Mouse (Mus musculus) CH12.LX (cell line): Measurements from ENCODE around the gene Zmat5. TPM values are rescaled to one million over a fixed set of nuclear protein-coding genes. Genes with fewer than 3 reads are reported as not detected.
A peak's percentile ranks its signal among the peaks of the same experiment; 100 is the strongest.

ENCODE experiments used
- DNase-seq: peaks from one replicate; pipeline ENCODE4 v3.0.0-alpha.2; 2013; ENCODE audit errors: extremely low read depth
- H3K27ac ChIP-seq: 2 replicates; pipeline ENCODE4 v1.5.1; 2012; ENCODE audit warnings: low read depth, mild to moderate bottlenecking, control low read depth, moderate library complexity; ENCODE audit not compliant: insufficient read depth
- H3K27me3 ChIP-seq: replicated peaks from 2 replicates; pipeline ENCODE3; 2012; ENCODE audit warnings: inconsistent platforms
- H3K36me3 ChIP-seq, 2 experiments: replicated peaks in 1 of 2; 2 replicates each; pipeline versions ENCODE3 to v1.6.1; 2012; ENCODE audit warnings: inconsistent platforms in 1 of 2, low read length in 1 of 2, mild to moderate bottlenecking in 1 of 2, mixed read lengths in 1 of 2, moderate library complexity in 1 of 2; ENCODE audit not compliant: control insufficient read depth in 1 of 2, insufficient read depth in 1 of 2
- H3K4me1 ChIP-seq, 2 experiments: 2 replicates each; pipeline ENCODE4 v1.6.1; 2012; ENCODE audit warnings: inconsistent platforms in 1 of 2, moderate library complexity in 1 of 2; ENCODE audit not compliant: insufficient read depth in 2 of 2, control insufficient read depth in 1 of 2
- H3K4me2 ChIP-seq: 2 replicates; pipeline ENCODE4 v1.6.1; 2012; ENCODE audit warnings: low read depth, mild to moderate bottlenecking, control low read depth; ENCODE audit not compliant: poor library complexity, insufficient read depth, severe bottlenecking
- H3K4me3 ChIP-seq, 3 experiments: fragments of 150-350 bp in 1 of 3; sonication (generic) in 1 of 3; replicated peaks in 1 of 3; 2 replicates each; pipeline versions ENCODE3 to v1.5.1; 2011 to 2012; ENCODE audit warnings: low read depth in 2 of 3, low read length in 2 of 3, mild to moderate bottlenecking in 2 of 3, moderate library complexity in 2 of 3, control low read depth in 1 of 3, improper control_type of control experiment in 1 of 3, inconsistent platforms in 1 of 3, mixed read lengths in 1 of 3; ENCODE audit not compliant: poor library complexity in 1 of 3
- H3K79me2 ChIP-seq: replicated peaks from 2 replicates; pipeline ENCODE4 v1.6.1; 2012; ENCODE audit warnings: mild to moderate bottlenecking, moderate library complexity; ENCODE audit not compliant: control insufficient read depth, poor library complexity, insufficient read depth, severe bottlenecking; ENCODE audit errors: extremely low read depth
- H3K9ac ChIP-seq: 2 replicates; pipeline ENCODE4 v1.6.1; 2012; ENCODE audit warnings: low read depth, mild to moderate bottlenecking, control low read depth, moderate library complexity; ENCODE audit not compliant: insufficient read depth
- H3K9me3 ChIP-seq: replicated peaks from 2 replicates; pipeline ENCODE3; 2012; ENCODE audit warnings: low read length, inconsistent platforms, mixed read lengths
- CHD2 ChIP-seq: IDR thresholded peaks from 2 replicates; pipeline ENCODE4 v1.6.1; 2011; ENCODE audit warnings: low read length, improper control_type of control experiment
- E2F4 ChIP-seq: IDR thresholded peaks from 2 replicates; pipeline ENCODE4 v1.6.1; 2011; ENCODE audit warnings: low read depth, low read length, improper control_type of control experiment; ENCODE audit not compliant: insufficient replicate concordance
- JUN ChIP-seq: IDR thresholded peaks from 2 replicates; pipeline ENCODE4 v1.6.1; 2011; ENCODE audit warnings: low read depth, mild to moderate bottlenecking, low read length, improper control_type of control experiment, moderate library complexity; ENCODE audit not compliant: insufficient read depth
- MAX ChIP-seq: IDR thresholded peaks from 2 replicates; pipeline ENCODE4 v1.6.1; 2011; ENCODE audit warnings: low read length, improper control_type of control experiment
- MYC ChIP-seq: IDR thresholded peaks from 2 replicates; pipeline ENCODE4 v1.6.1; 2011; ENCODE audit warnings: low read depth, mild to moderate bottlenecking, improper control_type of control experiment, low read length
- NELFE ChIP-seq: IDR thresholded peaks from 2 replicates; pipeline ENCODE4 v1.6.1; 2011; ENCODE audit warnings: low read depth, low read length, improper control_type of control experiment
- POLR2A ChIP-seq: IDR thresholded peaks from 2 replicates; pipeline ENCODE4 v1.6.1; 2011; ENCODE audit warnings: low read depth, mild to moderate bottlenecking, improper control_type of control experiment, low read length
- SIN3A ChIP-seq: IDR thresholded peaks from 2 replicates; pipeline ENCODE4 v1.6.1; 2012; ENCODE audit warnings: low read length, improper control_type of control experiment, inconsistent platforms
- UBTF ChIP-seq: IDR thresholded peaks from 2 replicates; pipeline ENCODE4 v1.6.1; 2012; ENCODE audit warnings: low read depth, mild to moderate bottlenecking, inconsistent platforms, low read length, improper control_type of control experiment, moderate library complexity
- ZC3H11A ChIP-seq: IDR thresholded peaks from 2 replicates; pipeline ENCODE4 v1.6.1; 2012; ENCODE audit warnings: low read depth, mild to moderate bottlenecking, inconsistent platforms, low read length, improper control_type of control experiment
- dilution Hi-C: fragments of 300-500 bp; cut with MboI; formaldehyde crosslinking; loops from 2 replicates; pipeline ENCODE4 v1.14.3; 2020; ENCODE audit warnings: low sequenced_read_pairs; ENCODE audit not compliant: extremely low pct_unique_long_range_greater_than_20kb, extremely low pct_ligation_motif_present
- in situ Hi-C: fragments of 300-500 bp; cut with MboI; formaldehyde crosslinking; loops from 3 replicates; pipeline ENCODE4 v1.14.3; 2019; ENCODE audit warnings: low sequenced_read_pairs, low pct_ligation_motif_present, low pct_unique_long_range_greater_than_20kb, mixed read lengths
- polyA plus RNA-seq: library from polyadenylated mRNA; unstranded; fragments of >175 nt; gene quantifications from 2 replicates; pipeline ENCODE4 v1.2.1, GENCODE M21; 2012; ENCODE audit warnings: low read depth; ENCODE audit not compliant: insufficient read length
- total RNA-seq, 2 experiments: library from RNA; depleted of rRNA; stranded (reverse); fragments of 300-350 nt in 1 of 2; fragments of >200 nt in 1 of 2; gene quantifications; 2 replicates each; pipeline ENCODE4 v1.2.3; 2012 to 2014

Gene Zmat5
- total and polyA plus RNA-seq, 3 experiments: 35.9 to 75.2 (median 51.4) TPM

- TF ChIP-seq JUN: no peak
Observed at GRCm38 (mm10) chr11:4704072-4704964, at the start of gene Zmat5, which contains the start of gene Uqcr10 (continued).

- Histone ChIP-seq H3K9me3 (no peaks in the 10 kb centered on the region), H3K4me3 (no peak overlapping the region), H3K4me2 (no peak overlapping the region), H3K27me3 (no peaks in the 10 kb centered on the region), H3K36me3 (peaks cover 35 to 70% of the 10 kb centered on the region in 2 experiments), H3K27ac (no peak overlapping the region), H3K79me2 (no peaks in the 10 kb centered on the region), H3K4me1 (peaks cover 3 to 29% of the 10 kb centered on the region in 2 experiments), H3K9ac (no peak overlapping the region)
- TF ChIP-seq CHD2 (no peak), JUN (no peak), ZC3H11A (no peak), E2F4 (no peak)
- dilution Hi-C loops: no loop called here
- DNase-seq: no peak
- in situ Hi-C loops: no loop called here
Observed at GRCm38 (mm10) chr11:4659818-4660217, 44.7 kb upstream of the Zmat5 start.

GRCm38 (mm10) chr11:4660309-4661025, 44.0 kb upstream of the Zmat5 start:
- no peaks in the 10 kb centered on the region for H3K79me2 ChIP-seq
- H3K4me1 ChIP-seq: peaks cover 3 to 29% of the 10 kb centered on the region in 2 experiments
- DNase-seq: no peak
- TF ChIP-seq MYC: no peak
- no peak for TF ChIP-seq POLR2A
- TF ChIP-seq UBTF: no peak
- TF ChIP-seq MAX: no peak
- no peak for TF ChIP-seq NELFE
- TF ChIP-seq SIN3A: no peak
- in situ Hi-C loops (no loop called here), dilution Hi-C loops (no loop called here)
- peaks cover 35 to 64% of the 10 kb centered on the region in 2 experiments for H3K36me3 ChIP-seq
- no peak overlapping the region for H3K27ac ChIP-seq
- no peaks in the 10 kb centered on the region for H3K27me3 ChIP-seq
- H3K9me3 ChIP-seq: no peaks in the 10 kb centered on the region
- H3K9ac ChIP-seq: no peak overlapping the region
- H3K4me2 ChIP-seq: peak overlapping the region; percentile 62
- no peak overlapping the region for H3K4me3 ChIP-seq
